In genomic region chr6:53289659-53290058, GRCm38 (mm10) we compare ENCODE assay signal across 16 mouse cellular contexts. TPM values are rescaled to one million over a fixed set of nuclear protein-coding genes. Genes with fewer than 3 reads are reported as not detected.
A peak's percentile ranks its signal among the peaks of the same experiment; 100 is the strongest.
DNase-seq lines count a peak whose midpoint lies in the region; ATAC-seq lines count a peak whose summit lies in the region.
"Had no signal": no experiment of that assay in that cellular context is flagged by ENCODE, and none has a peak within 500 bp of the region (broad histone marks: within the 10 kb centered on the region; RNA-seq: fewer than 3 reads in every experiment).

No protein-coding gene starts in this region.

- peak overlapping the region; percentile 94; the same call in 1 of the 2 replicates for H3K27ac ChIP-seq in heart, embryonic 15.5 days
- H3K27ac ChIP-seq in embryonic facial prominence, embryonic 13.5 days: no peak overlapping the region
- peak overlapping the region; percentile 55 for H3K27ac ChIP-seq in forebrain, embryonic 13.5 days
- peak overlapping the region; percentile 82; the same call in 1 of the 2 replicates for H3K27ac ChIP-seq in limb, embryonic 15.5 days
- H3K27ac ChIP-seq: hindbrain, embryonic 14.5 days had no signal

- intact Hi-C loops in heart, postnatal 14 days (cut with DNase I): no loop called here

- no peaks in the 10 kb centered on the region for H3K36me3 ChIP-seq in heart, embryonic 15.5 days
- no peaks in the 10 kb centered on the region for H3K36me3 ChIP-seq in embryonic facial prominence, embryonic 13.5 days
- H3K36me3 ChIP-seq in forebrain, embryonic 13.5 days (ENCODE audit: poor library complexity, severe bottlenecking): no peaks in the 10 kb centered on the region
- H3K36me3 ChIP-seq in limb, embryonic 15.5 days: no peaks in the 10 kb centered on the region

- peaks cover 8% of the 10 kb centered on the region; the same call in 1 of the 2 replicates for H3K27me3 ChIP-seq in heart, embryonic 15.5 days
- H3K27me3 ChIP-seq in embryonic facial prominence, embryonic 13.5 days: peaks cover 69% of the 10 kb centered on the region
- peaks cover 36% of the 10 kb centered on the region for H3K27me3 ChIP-seq in forebrain, embryonic 13.5 days
- peaks cover 20% of the 10 kb centered on the region for H3K27me3 ChIP-seq in limb, embryonic 15.5 days
- H3K27me3 ChIP-seq: Patski had no signal

- H3K4me2 ChIP-seq in heart, embryonic 15.5 days: peak overlapping the region; percentile 82
- H3K4me2 ChIP-seq in embryonic facial prominence, embryonic 13.5 days: peak overlapping the region; percentile 97
- H3K4me2 ChIP-seq in forebrain, embryonic 13.5 days: peak overlapping the region; percentile 92
- peak overlapping the region; percentile 88 for H3K4me2 ChIP-seq in limb, embryonic 15.5 days

- no peaks in the 10 kb centered on the region for H3K9me3 ChIP-seq in heart, embryonic 15.5 days (replicated peaks)
- H3K9me3 ChIP-seq in embryonic facial prominence, embryonic 13.5 days: no peaks in the 10 kb centered on the region
- no peaks in the 10 kb centered on the region for H3K9me3 ChIP-seq in forebrain, embryonic 13.5 days (replicated peaks)
- no peaks in the 10 kb centered on the region for H3K9me3 ChIP-seq in limb, embryonic 15.5 days

- ATAC-seq in heart, embryonic 15.5 days (replicated peaks; ENCODE audit: insufficient number of reproducible peaks, insufficient read depth, low FRiP score, low read depth): no peak
- ATAC-seq in embryonic facial prominence, embryonic 13.5 days (ENCODE audit: insufficient number of reproducible peaks, insufficient read depth, low FRiP score, low TSS enrichment, low read depth): no peak
- no peak for ATAC-seq in forebrain, embryonic 13.5 days
- no peak for ATAC-seq in limb, embryonic 15.5 days (ENCODE audit: insufficient number of reproducible peaks, low FRiP score, low TSS enrichment, low read depth)
- ATAC-seq: lung, postnatal 0 days; Patski had no signal

- WGBS in heart, embryonic 15.5 days: 25% methylated on average over 5 of the region's 5 CpGs
- 22% methylated on average over 5 of the region's 5 CpGs for WGBS in embryonic facial prominence, embryonic 13.5 days
- 3% methylated on average over 5 of the region's 5 CpGs for WGBS in forebrain, embryonic 13.5 days
- WGBS in limb, embryonic 15.5 days: 19% methylated on average over 5 of the region's 5 CpGs

- peak overlapping the region; percentile 67 for H3K4me3 ChIP-seq in heart, embryonic 15.5 days
- H3K4me3 ChIP-seq in embryonic facial prominence, embryonic 13.5 days: peak overlapping the region; percentile 63
- peak overlapping the region; percentile 67 for H3K4me3 ChIP-seq in forebrain, embryonic 13.5 days
- peak overlapping the region; percentile 60 for H3K4me3 ChIP-seq in limb, embryonic 15.5 days

- no peak for DNase-seq in heart, postnatal 14 days
- DNase-seq in adipocyte (ENCODE audit: low spot score): no peak
- no peak for DNase-seq in natural killer cell, adult 2 months (ENCODE audit: low spot score in 2 of 2)
- no peak for DNase-seq in left cerebral cortex, adult 8-10 months (ENCODE audit: low spot score in 2 of 2)
- DNase-seq: adrenal gland, adult 8-10 months; cerebellum, adult 11 months; kidney, adult 9 months; left cerebral cortex, postnatal 4 days; thymus, adult 18-20 months had no signal

- peak overlapping the region; percentile 74 for H3K9ac ChIP-seq in heart, embryonic 15.5 days
- no peak overlapping the region for H3K9ac ChIP-seq in embryonic facial prominence, embryonic 13.5 days
- H3K9ac ChIP-seq in forebrain, embryonic 13.5 days: peak overlapping the region; percentile 73
- 0 out of 2 replicates have a peak overlapping the region, but pooled peaks have one; percentile 17 for H3K9ac ChIP-seq in limb, embryonic 15.5 days
- H3K9ac ChIP-seq: hindbrain, embryonic 14.5 days had no signal

- H3K4me1 ChIP-seq in heart, embryonic 15.5 days (replicated peaks): peaks cover 42% of the 10 kb centered on the region
- peaks cover 37% of the 10 kb centered on the region for H3K4me1 ChIP-seq in embryonic facial prominence, embryonic 13.5 days
- peaks cover 59% of the 10 kb centered on the region for H3K4me1 ChIP-seq in forebrain, embryonic 13.5 days
- H3K4me1 ChIP-seq in limb, embryonic 15.5 days: peaks cover 39% of the 10 kb centered on the region

RNA-seq across cellular contexts. Expression of gene Creb5, which starts 2.6 kb away (rescaled TPM):
- polyA plus RNA-seq in heart, embryonic 15.5 days (2015; fragmentation: Nextera tagmentation; extraction: Ambion mirVana): 28.5 and 30.9 TPM in 2 replicates
- total RNA-seq in heart, postnatal 14 days (2021): 10 to 100 TPM; 12.5 to 15.7 TPM
- polyA plus RNA-seq in embryonic facial prominence, embryonic 13.5 days (2015; fragmentation: Nextera tagmentation; extraction: Ambion mirVana): 20.0 and 21.8 TPM in 2 replicates
- 31.6 and 31.7 TPM in 2 replicates for polyA plus RNA-seq in forebrain, embryonic 13.5 days (2015; fragmentation: Nextera tagmentation; extraction: Ambion mirVana)
- 43.9 and 45.8 TPM in 2 replicates for polyA plus RNA-seq in limb, embryonic 15.5 days (2015; fragmentation: Nextera tagmentation; extraction: Ambion mirVana)
- 1 to 10 TPM; 5.0 to 6.9 (median 6.2) TPM for total RNA-seq in left cerebral cortex, adult 8-10 months (2022)
